Comparison of ENCODE assay signal across 3 mouse cellular contexts in genomic region chr4:86648394-86648793, GRCm38 (mm10).
A peak's percentile ranks its signal among the peaks of the same experiment; 100 is the strongest.
DNase-seq lines count a peak whose midpoint lies in the region.

No protein-coding gene starts in this region.

- peak; percentile 94 for DNase-seq in heart, adult 11 months
- peak; percentile 17 for DNase-seq in lung, postnatal 10 days
- peak; percentile 32 for DNase-seq in lung, postnatal 36 days

Comparison
In these comparisons a context has a peak if more than half of its experiments do, and no peak if none do; other contexts are left out.
1. DNase-seq: peak in every context shown above with its lines; median percentile 94 in heart, adult 11 months; 32 in lung, postnatal 36 days; 17 in lung, postnatal 10 days.